Mouse (Mus musculus) hindbrain, embryonic 15.5 days (tissue): Measurements from ENCODE around the gene Znrf2. TPM values are rescaled to one million over a fixed set of nuclear protein-coding genes. Genes with fewer than 3 reads are reported as not detected.

Source experiments
- ATAC-seq: fragments of 200-750 bp; cut with Nextera tagmentation; 2 replicates; pipeline ENCODE4 v1.8.0; 2017; ENCODE audit warnings: low read depth, moderate number of reproducible peaks, moderate TSS enrichment; ENCODE audit not compliant: low FRiP score
- H3K27ac ChIP-seq: fragments of 300-500 bp; sonication (generic); replicated peaks from 2 replicates; pipeline ENCODE4 v1.5.1; 2015; ENCODE audit warnings: mild to moderate bottlenecking, inconsistent platforms
- H3K27me3 ChIP-seq: fragments of 300-500 bp; sonication (generic); 2 replicates; pipeline ENCODE4 v1.6.1; 2015; ENCODE audit warnings: control low read depth, inconsistent platforms
- H3K36me3 ChIP-seq: fragments of 300-500 bp; sonication (generic); 2 replicates; pipeline ENCODE4 v1.6.1; 2015; ENCODE audit warnings: control low read depth, inconsistent platforms
- H3K4me1 ChIP-seq: fragments of 300-500 bp; sonication (generic); replicated peaks from 2 replicates; pipeline ENCODE4 v1.6.1; 2015; ENCODE audit warnings: control low read depth, inconsistent platforms
- H3K4me2 ChIP-seq: fragments of 300-500 bp; sonication (generic); 2 replicates; pipeline ENCODE4 v1.6.1; 2015; ENCODE audit warnings: moderate library complexity, mild to moderate bottlenecking, inconsistent platforms
- H3K4me3 ChIP-seq: fragments of 300-500 bp; sonication (generic); 2 replicates; pipeline ENCODE4 v1.5.1; 2015; ENCODE audit warnings: mild to moderate bottlenecking, inconsistent platforms
- H3K9ac ChIP-seq: fragments of 300-500 bp; sonication (generic); 2 replicates; pipeline ENCODE4 v1.6.1; 2015; ENCODE audit warnings: inconsistent platforms
- H3K9me3 ChIP-seq: fragments of 300-500 bp; sonication (generic); 2 replicates; pipeline ENCODE4 v1.6.1; 2016; ENCODE audit warnings: control low read depth, inconsistent platforms
- WGBS: fragments of 180-500 bp; shearing (Covaris S2); methylation state at CpG from one replicate; pipeline ENCODE4 v1.1.7; 2015; 5-methylcytosine and 5-hydroxymethylcytosine counted together
- polyA plus RNA-seq: library from polyadenylated mRNA; unstranded; fragments of >200 nt; fragmentation: Nextera tagmentation; extraction: Ambion mirVana; gene quantifications from 2 replicates; pipeline ENCODE4 v1.2.1, GENCODE M21; 2015

The Znrf2 gene
- 4.7 and 5.5 TPM in 2 replicates for polyA plus RNA-seq

DNA sequence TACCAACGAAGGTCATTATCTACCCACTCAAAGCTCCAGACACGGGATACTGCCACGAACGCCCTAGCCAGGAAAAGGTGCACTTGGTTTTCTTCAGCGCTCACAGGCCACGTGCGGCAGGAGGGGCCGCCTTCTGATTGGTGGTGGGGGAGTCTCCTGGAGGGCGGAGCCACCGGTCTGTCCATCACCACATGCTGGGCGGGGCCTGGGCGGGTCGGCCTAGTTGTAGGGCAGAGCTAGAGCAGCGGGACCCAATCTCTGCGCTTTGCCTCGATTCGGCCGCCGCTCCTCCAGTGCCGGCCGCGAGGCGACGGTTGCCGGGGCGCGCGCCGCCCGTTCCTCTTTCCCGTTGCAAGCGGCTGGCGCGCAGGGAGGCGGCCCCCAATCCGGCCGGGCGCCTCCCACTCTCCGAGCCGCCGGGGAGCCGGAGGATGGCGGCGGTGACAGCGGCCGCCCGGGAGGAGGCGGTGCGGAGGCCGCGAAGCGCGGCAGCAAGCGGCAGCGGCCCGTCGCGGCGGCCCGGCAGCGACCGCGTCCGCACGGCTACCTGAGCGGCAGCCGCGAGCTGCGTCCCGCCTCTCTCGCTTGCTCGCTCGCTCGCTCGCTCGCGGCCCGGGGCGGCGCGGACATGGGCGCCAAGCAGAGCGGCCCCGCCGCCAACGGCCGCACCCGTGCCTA lies at the start of gene Znrf2:
TSS of gene Znrf2 (plus strand) at position 529 of the 678 bp plus-strand sequence.
- ATAC-seq: peak; percentile 99
- Histone ChIP-seq H3K4me3 (peak within 1 kb of the TSS; percentile 88), H3K36me3 (no peaks in the 10 kb centered on the region), H3K27ac (peak within 1 kb of the TSS; percentile 97), H3K9me3 (no peaks in the 10 kb centered on the region), H3K4me2 (peak within 1 kb of the TSS; percentile 65), H3K27me3 (no peaks in the 10 kb centered on the region), H3K9ac (peak within 1 kb of the TSS; percentile 88), H3K4me1 (peaks cover 41% of the 10 kb centered on the region)
- WGBS: 0% methylated on average over 69 of the region's 88 CpGs

DNA sequence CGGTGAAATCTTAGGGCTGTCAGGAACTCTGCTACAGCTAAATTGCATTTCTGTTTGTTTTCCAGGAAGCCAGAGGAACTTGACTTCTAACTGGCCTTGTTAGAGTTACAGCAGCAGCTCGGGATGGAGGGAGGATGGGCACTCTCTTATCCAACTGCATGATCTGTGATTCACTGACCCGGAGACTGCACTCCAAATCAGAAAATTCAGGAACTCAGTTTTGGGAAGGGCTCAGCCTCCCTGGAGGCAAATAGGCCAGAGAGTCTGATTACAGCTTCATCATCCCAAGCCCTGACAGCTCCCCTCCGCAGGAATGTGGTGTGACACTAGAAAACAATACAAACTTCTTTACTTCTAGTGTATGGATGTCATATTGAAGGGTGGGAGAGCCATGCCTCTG lies 49.0 kb upstream of the Znrf2 start:
- ATAC-seq: no peak
- H3K4me1 ChIP-seq: 0 out of 2 replicates have a peak, but pooled peaks cover 2% of the 10 kb centered on the region
- WGBS: 56% methylated on average over 4 of the region's 4 CpGs

DNA sequence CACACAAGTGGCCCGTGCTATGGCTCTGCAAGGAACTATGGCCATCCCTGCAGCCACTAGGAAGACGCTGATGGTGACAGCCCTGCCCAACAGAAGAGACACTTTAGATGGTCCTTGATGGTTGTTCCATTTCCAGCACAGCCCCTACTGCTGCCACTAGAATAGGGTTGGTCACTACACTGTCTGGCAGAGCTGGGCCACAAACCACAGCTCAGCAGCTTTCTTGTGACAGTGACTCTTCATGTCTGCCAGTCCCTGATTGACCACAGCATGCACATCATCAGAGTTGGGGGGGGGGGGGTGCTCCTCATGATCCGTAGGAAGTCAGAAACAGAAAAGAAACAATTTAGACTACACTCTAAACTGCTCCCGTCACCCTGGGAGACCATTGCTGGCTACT lies 46.0 kb upstream of the Znrf2 start:
- Histone ChIP-seq H3K9me3 (no peaks in the 10 kb centered on the region), H3K4me1 (0 out of 2 replicates have a peak, but pooled peaks cover 2% of the 10 kb centered on the region)

More for the DNA sequence above, 49.0 kb upstream of the Znrf2 start:
- Histone ChIP-seq H3K27ac (no peak overlapping the region), H3K27me3 (no peaks in the 10 kb centered on the region), H3K9me3 (no peaks in the 10 kb centered on the region), H3K36me3 (no peaks in the 10 kb centered on the region), H3K4me2 (no peak overlapping the region), H3K9ac (no peak overlapping the region), H3K4me3 (no peak overlapping the region)

DNA sequence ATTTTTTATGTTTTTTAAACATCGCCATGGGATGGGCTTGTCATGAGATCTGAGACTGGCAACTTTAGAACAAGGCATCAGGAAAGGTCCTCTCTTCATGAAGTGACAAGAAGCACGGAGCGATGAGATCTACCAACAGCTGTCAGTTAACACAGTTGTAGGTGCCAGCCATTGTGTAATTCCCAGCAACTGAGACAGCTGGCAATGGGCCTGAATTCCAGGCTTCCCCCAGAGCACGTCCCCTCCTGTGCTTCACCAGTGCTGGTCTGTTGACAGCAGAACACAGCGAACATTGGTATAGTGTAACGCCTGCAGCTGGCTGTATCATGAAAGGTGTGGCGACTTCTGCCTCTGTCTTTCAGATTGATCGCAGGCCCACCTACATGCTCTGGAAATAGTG lies 45.5 kb upstream of the Znrf2 start:
- H3K9ac ChIP-seq: no peak overlapping the region
- H3K4me2 ChIP-seq: no peak overlapping the region
- H3K36me3 ChIP-seq: no peaks in the 10 kb centered on the region
- H3K27ac ChIP-seq: no peak overlapping the region
- H3K27me3 ChIP-seq: no peaks in the 10 kb centered on the region
- H3K4me1 ChIP-seq: 0 out of 2 replicates have a peak, but pooled peaks cover 2% of the 10 kb centered on the region
- ATAC-seq: no peak
- H3K4me3 ChIP-seq: no peak overlapping the region
- WGBS: 55% methylated on average over 8 of the region's 8 CpGs
- H3K9me3 ChIP-seq: no peaks in the 10 kb centered on the region

More for the DNA sequence above, 46.0 kb upstream of the Znrf2 start:
- no peak for ATAC-seq
- WGBS: 74% methylated on average over 4 of the region's 4 CpGs
- Histone ChIP-seq H3K4me3 (no peak overlapping the region), H3K36me3 (no peaks in the 10 kb centered on the region), H3K4me2 (no peak overlapping the region), H3K27ac (no peak overlapping the region), H3K9ac (no peak overlapping the region), H3K27me3 (no peaks in the 10 kb centered on the region)

DNA sequence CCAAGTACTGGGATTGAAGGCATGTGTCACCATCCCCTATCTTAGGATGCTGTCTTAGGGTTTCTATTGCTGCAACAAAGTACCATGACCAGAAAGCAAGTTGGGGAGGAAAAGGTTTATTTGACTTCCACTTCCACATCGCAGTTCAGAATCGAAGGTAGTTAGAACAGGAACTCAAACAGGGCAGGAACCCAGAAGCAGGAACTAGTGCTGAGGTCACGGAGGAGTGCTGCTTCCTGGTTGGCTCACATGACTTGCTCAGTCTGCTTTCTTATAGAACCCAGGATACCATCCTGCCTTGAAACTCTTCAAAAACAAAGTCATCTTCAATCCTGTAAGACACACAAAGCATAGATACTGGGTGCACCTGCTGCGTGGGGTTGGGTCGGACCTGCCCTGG lies 44.6 kb upstream of the Znrf2 start:
- Histone ChIP-seq H3K9me3 (no peaks in the 10 kb centered on the region), H3K36me3 (no peaks in the 10 kb centered on the region), H3K4me3 (no peak overlapping the region), H3K4me1 (0 out of 2 replicates have a peak, but pooled peaks cover 2% of the 10 kb centered on the region), H3K9ac (no peak overlapping the region), H3K27me3 (no peaks in the 10 kb centered on the region), H3K27ac (no peak overlapping the region), H3K4me2 (no peak overlapping the region)
- ATAC-seq: no peak
- 92% methylated on average over 5 of the region's 5 CpGs for WGBS

DNA sequence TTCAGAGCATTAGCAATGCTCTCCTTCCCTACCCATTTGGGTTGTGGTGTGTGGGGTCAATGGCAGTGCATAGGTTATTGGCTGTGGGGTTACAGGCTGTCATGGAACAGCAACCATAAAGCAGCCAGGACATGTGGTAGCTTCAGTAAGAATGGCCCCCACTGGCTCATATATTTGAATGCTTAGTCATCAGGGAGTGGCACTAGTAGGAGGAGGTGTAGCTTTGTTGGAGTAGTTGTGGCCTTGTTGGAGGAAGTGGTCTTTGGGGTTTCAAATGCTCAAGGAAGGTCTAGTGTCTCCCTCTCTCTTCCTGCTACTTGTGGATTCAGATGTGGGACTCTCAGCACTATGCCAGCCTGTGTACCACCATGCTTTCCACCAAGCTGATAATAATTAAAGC lies 41.0 kb upstream of the Znrf2 start:
- no peaks in the 10 kb centered on the region for H3K36me3 ChIP-seq
- no peak overlapping the region for H3K4me2 ChIP-seq
- no peak for ATAC-seq
- no peak overlapping the region for H3K27ac ChIP-seq
- H3K27me3 ChIP-seq: no peaks in the 10 kb centered on the region
- no peak overlapping the region for H3K4me3 ChIP-seq
- H3K4me1 ChIP-seq: peaks cover 11% of the 10 kb centered on the region; the same call in 1 of the 2 replicates
- no peak overlapping the region for H3K9ac ChIP-seq
- H3K9me3 ChIP-seq: no peaks in the 10 kb centered on the region

DNA sequence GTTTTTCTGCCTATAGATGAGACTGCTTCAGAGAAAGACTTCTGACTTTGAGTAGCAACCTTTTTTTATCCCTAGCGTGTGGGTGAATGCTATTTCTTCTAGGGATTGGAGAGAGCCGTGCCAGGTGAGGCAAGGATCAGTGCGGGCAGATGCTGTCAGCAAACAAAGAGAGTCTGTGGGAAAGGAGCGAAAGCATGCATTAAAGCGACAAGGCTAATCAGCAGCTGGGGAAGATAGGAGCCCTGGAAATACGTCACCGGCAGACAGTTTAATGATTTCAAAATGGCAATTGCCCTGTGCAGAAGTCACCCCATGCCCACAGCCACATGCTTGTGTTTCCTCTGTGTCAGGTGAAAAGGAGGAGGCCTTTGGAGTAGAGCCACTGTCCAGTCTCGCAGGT lies 39.1 kb upstream of the Znrf2 start:
- 40% methylated on average over 8 of the region's 8 CpGs for WGBS
- Histone ChIP-seq H3K4me1 (peaks cover 15% of the 10 kb centered on the region), H3K27me3 (no peaks in the 10 kb centered on the region), H3K27ac (peak overlapping the region; percentile 39; the same call in 1 of the 2 replicates), H3K36me3 (no peaks in the 10 kb centered on the region), H3K9me3 (no peaks in the 10 kb centered on the region), H3K4me2 (no peak overlapping the region), H3K9ac (no peak overlapping the region), H3K4me3 (no peak overlapping the region)
- ATAC-seq: peak; percentile 42; the same call in 1 of the 2 replicates

DNA sequence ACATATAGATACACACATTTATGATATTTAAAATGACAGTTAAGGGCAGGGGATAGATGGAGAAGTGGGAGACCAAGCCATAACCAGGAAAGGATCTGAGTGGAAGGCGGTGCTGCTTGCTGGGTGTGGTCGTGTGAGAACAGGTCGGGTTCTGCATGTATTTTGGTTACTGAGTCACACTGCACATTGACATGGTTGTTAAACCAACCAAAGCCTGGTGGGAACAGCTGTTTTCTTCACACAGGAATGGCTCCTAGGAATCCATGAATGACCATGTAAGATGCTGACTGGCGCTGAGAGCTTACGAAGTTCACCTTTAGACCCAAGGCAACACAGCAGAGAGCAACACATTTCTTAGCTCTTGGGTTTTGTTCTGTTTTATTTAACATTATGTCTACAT lies 36.7 kb upstream of the Znrf2 start:
- Histone ChIP-seq H3K4me2 (no peak overlapping the region), H3K4me1 (peaks cover 15% of the 10 kb centered on the region), H3K36me3 (no peaks in the 10 kb centered on the region), H3K4me3 (no peak overlapping the region), H3K9ac (no peak overlapping the region), H3K27me3 (no peaks in the 10 kb centered on the region), H3K27ac (no peak overlapping the region), H3K9me3 (no peaks in the 10 kb centered on the region)
- WGBS: 75% methylated on average over 5 of the region's 5 CpGs
- ATAC-seq: no peak

DNA sequence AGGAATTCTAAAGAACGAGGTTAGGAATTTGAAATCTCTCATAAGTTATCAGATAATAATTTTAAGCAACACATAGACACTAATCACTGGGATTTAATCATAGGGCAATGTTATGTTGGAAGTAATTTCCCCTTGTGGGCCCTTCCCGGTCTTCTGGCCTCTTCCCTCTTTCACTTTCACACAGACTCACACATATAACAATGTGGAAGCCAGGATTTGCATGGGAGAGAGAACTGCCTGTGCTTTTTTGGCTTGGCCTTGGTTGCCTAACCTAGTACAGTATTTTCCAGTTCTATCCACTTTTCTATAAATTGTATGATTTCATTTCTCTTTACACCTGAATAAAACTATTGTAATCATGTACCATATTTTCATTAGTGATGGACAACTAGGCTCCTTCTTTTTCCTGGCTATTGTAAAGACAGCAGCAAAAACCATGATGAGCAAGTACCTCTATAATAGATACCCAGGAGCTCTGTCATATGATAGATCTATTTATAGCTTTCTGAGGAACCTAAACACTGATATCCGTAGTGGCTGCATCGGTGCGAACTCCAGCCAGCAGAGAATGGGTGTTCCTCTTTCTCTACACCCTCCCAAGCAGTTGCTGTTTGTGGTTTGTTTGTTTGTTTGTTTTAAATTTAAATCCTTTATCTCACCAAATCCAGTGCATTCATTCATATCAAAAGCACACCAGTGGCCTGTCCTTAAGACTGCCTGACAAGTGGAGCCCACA lies 36.0 kb upstream of the Znrf2 start:
- no peaks in the 10 kb centered on the region for H3K9me3 ChIP-seq
- no peak for ATAC-seq
- H3K4me3 ChIP-seq: no peak overlapping the region
- H3K4me1 ChIP-seq: peaks cover 22% of the 10 kb centered on the region
- no peak overlapping the region for H3K4me2 ChIP-seq
- no peak overlapping the region for H3K27ac ChIP-seq
- no peak overlapping the region for H3K9ac ChIP-seq
- 77% methylated on average over 5 of the region's 5 CpGs for WGBS
- H3K27me3 ChIP-seq: no peaks in the 10 kb centered on the region
- no peaks in the 10 kb centered on the region for H3K36me3 ChIP-seq

DNA sequence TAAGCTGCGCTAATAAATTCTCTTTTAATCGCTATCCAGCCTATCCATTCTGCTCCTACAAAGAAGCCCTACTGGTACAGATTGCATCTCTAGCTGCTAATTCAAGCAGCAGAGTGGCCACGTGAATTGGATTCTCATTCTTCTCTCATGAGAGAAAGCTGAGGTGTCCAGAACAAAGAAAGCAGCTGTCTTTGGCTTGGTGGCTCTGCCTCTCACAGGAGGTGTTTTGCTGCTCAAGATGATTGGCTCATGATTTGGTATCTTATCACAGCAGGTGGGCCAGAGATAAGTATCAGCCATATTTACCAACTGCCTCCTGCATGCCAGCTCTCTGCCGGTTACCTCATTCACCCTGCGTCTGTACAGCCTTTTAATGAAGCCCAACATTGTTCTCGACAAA lies 34.8 kb upstream of the Znrf2 start:
- H3K36me3 ChIP-seq: no peaks in the 10 kb centered on the region
- peak overlapping the region; percentile 2; the same call in 1 of the 2 replicates for H3K27ac ChIP-seq
- H3K4me3 ChIP-seq: no peak overlapping the region
- 24% methylated on average over 6 of the region's 6 CpGs for WGBS
- H3K27me3 ChIP-seq: no peaks in the 10 kb centered on the region
- no peak for ATAC-seq
- H3K4me2 ChIP-seq: no peak overlapping the region
- H3K4me1 ChIP-seq: peaks cover 22% of the 10 kb centered on the region
- no peaks in the 10 kb centered on the region for H3K9me3 ChIP-seq
- no peak overlapping the region for H3K9ac ChIP-seq

DNA sequence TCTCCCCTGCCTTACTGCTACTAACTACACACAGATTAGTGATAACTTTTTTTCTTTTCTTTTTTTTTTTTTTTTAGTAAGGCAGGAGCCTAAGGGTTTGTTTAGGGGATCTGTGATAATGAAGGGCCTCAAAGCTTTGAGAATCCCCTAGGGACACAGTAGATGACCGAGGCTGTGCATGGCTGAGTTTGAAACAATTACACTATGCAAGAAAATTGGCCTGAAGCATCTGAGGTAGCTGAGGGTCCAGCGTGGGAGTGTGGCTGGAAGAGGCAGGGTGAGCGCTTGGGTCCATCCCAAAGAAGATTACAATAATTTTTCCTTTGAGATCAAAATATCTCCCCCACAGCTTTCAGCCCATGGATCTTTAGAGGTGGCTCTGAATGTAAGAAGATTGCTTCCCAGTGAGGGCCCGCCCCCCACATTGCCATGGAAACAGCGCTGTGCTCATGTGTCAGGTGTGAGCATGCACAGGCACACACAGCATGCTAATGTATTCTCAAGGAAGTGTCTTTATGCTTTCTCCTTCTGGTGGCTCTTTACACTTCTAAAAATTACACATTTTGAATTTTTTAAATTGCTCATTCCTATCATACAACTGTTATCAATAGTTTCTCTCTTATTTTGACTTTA lies 31.5 kb upstream of the Znrf2 start:
- ATAC-seq: peak; percentile 90
- WGBS: 31% methylated on average over 5 of the region's 5 CpGs
- Histone ChIP-seq H3K36me3 (no peaks in the 10 kb centered on the region), H3K27me3 (no peaks in the 10 kb centered on the region), H3K4me1 (peaks cover 13% of the 10 kb centered on the region; the same call in 1 of the 2 replicates), H3K9me3 (no peaks in the 10 kb centered on the region), H3K4me2 (no peak overlapping the region; the same call in 1 of the 2 replicates), H3K9ac (no peak overlapping the region), H3K4me3 (no peak overlapping the region), H3K27ac (peak overlapping the region; percentile 69)

DNA sequence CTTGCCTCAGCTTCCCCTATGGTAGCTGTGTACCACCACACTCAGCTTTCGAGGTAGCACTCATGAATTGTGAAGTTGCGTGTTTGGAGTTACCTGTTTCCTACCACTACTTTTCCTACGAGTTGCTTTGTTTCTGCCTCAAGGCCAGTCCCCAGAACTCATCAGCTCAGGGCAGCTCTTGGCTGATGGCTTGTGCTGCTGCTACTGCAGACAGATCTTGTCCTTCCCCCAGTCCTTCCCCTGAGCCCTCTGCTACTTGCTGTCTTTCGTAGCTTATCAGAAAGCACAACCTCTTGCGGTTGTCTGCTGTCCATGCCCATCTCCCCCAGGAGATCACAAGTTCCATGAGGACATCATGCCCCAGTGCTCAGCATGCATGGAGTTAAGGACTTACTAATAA lies 29.9 kb upstream of the Znrf2 start:
- no peaks in the 10 kb centered on the region for H3K27me3 ChIP-seq
- H3K36me3 ChIP-seq: no peaks in the 10 kb centered on the region
- no peaks in the 10 kb centered on the region for H3K9me3 ChIP-seq
- no peak for ATAC-seq
- 95% methylated on average over 5 of the region's 5 CpGs for WGBS
- H3K9ac ChIP-seq: no peak overlapping the region
- no peak overlapping the region for H3K27ac ChIP-seq
- no peak overlapping the region for H3K4me2 ChIP-seq
- H3K4me3 ChIP-seq: no peak overlapping the region
- H3K4me1 ChIP-seq: peaks cover 10% of the 10 kb centered on the region; the same call in 1 of the 2 replicates
